Mouse (Mus musculus): Measurements from ENCODE around the gene Saal1. TPM values are rescaled to one million over a fixed set of nuclear protein-coding genes. Genes with fewer than 3 reads are reported as not detected.
"Not testable (repeated sequence)": the region's sequence is repeated elsewhere in the genome, so short reads cannot be mapped to it uniquely, and the experiment has no call there.

The Saal1 gene
- polyA plus RNA-seq, 1 experiment from 2014 or later: 35.1 TPM

GRCm38 (mm10) chr7:46650231-46650630, 60.2 kb downstream of the Saal1 start:
- not testable (repeated sequence) for H3K4me2 ChIP-seq (replicated peaks; ENCODE audit: low read depth, low read length); H3K27ac ChIP-seq (ENCODE audit: low read length); H3K4me1 ChIP-seq (ENCODE audit: control insufficient read depth, insufficient read depth, low read length); ATAC-seq (ENCODE audit: insufficient number of reproducible peaks, insufficient read depth, low FRiP score, low read depth); H3K9me3 ChIP-seq (ENCODE audit: control insufficient read depth, low read depth, low read length); H3K36me3 ChIP-seq (ENCODE audit: control insufficient read depth, insufficient read depth, low read length); H3K4me3 ChIP-seq (ENCODE audit: low read depth, low read length); H3K9ac ChIP-seq (replicated peaks; ENCODE audit: low read depth, low read length); H3K27me3 ChIP-seq (ENCODE audit: control insufficient read depth, insufficient read depth, low read length)
- 47% methylated on average over 5 of the region's 5 CpGs for WGBS

GRCm38 (mm10) chr7:46648431-46649140, 61.9 kb downstream of the Saal1 start:
- Histone ChIP-seq H3K4me2 (replicated peaks; ENCODE audit: low read depth, low read length) (no peak overlapping the region), H3K9ac (replicated peaks; ENCODE audit: low read depth, low read length) (no peak overlapping the region), H3K4me3 (ENCODE audit: low read depth, low read length) (no peak overlapping the region), H3K9me3 (ENCODE audit: control insufficient read depth, low read depth, low read length) (no peaks in the 10 kb centered on the region), H3K27me3 (ENCODE audit: control insufficient read depth, insufficient read depth, low read length) (no peaks in the 10 kb centered on the region), H3K36me3 (ENCODE audit: control insufficient read depth, insufficient read depth, low read length) (no peaks in the 10 kb centered on the region), H3K4me1 (ENCODE audit: control insufficient read depth, insufficient read depth, low read length) (no peaks in the 10 kb centered on the region), H3K27ac (ENCODE audit: low read length) (no peak overlapping the region)
- ATAC-seq (ENCODE audit: insufficient number of reproducible peaks, insufficient read depth, low FRiP score, low read depth): no peak
- WGBS: 61% methylated on average over 4 of the region's 4 CpGs

GRCm38 (mm10) chr7:46643172-46643571, 67.3 kb downstream of the Saal1 start:
- Histone ChIP-seq H3K36me3 (ENCODE audit: control insufficient read depth, insufficient read depth, low read length) (no peaks in the 10 kb centered on the region), H3K27me3 (ENCODE audit: control insufficient read depth, insufficient read depth, low read length) (no peaks in the 10 kb centered on the region), H3K4me3 (ENCODE audit: low read depth, low read length) (no peak overlapping the region), H3K27ac (ENCODE audit: low read length) (no peak overlapping the region), H3K4me1 (ENCODE audit: control insufficient read depth, insufficient read depth, low read length) (0 out of 2 replicates have a peak, but pooled peaks cover 4% of the 10 kb centered on the region), H3K9ac (replicated peaks; ENCODE audit: low read depth, low read length) (no peak overlapping the region), H3K9me3 (ENCODE audit: control insufficient read depth, low read depth, low read length) (no peaks in the 10 kb centered on the region), H3K4me2 (replicated peaks; ENCODE audit: low read depth, low read length) (no peak overlapping the region)
- ATAC-seq (ENCODE audit: insufficient number of reproducible peaks, insufficient read depth, low FRiP score, low read depth): no peak
- 90% methylated on average over 1 of the region's 1 CpGs for WGBS

GRCm38 (mm10) chr7:46640062-46640461, 70.4 kb downstream of the Saal1 start:
- H3K4me1 ChIP-seq (ENCODE audit: control insufficient read depth, insufficient read depth, low read length): 0 out of 2 replicates have a peak, but pooled peaks cover 4% of the 10 kb centered on the region
- H3K4me2 ChIP-seq (replicated peaks; ENCODE audit: low read depth, low read length): peak overlapping the region; percentile 91
- peak overlapping the region; percentile 10; the same call in 1 of the 2 replicates for H3K9ac ChIP-seq (replicated peaks; ENCODE audit: low read depth, low read length)
- no peak overlapping the region for H3K27ac ChIP-seq (ENCODE audit: low read length)
- H3K27me3 ChIP-seq (ENCODE audit: control insufficient read depth, insufficient read depth, low read length): no peaks in the 10 kb centered on the region
- no peak; the same call in 1 of the 2 replicates for ATAC-seq (ENCODE audit: insufficient number of reproducible peaks, insufficient read depth, low FRiP score, low read depth)
- no peaks in the 10 kb centered on the region for H3K36me3 ChIP-seq (ENCODE audit: control insufficient read depth, insufficient read depth, low read length)
- WGBS: 16% methylated on average over 17 of the region's 17 CpGs
- no peaks in the 10 kb centered on the region for H3K9me3 ChIP-seq (ENCODE audit: control insufficient read depth, low read depth, low read length)
- H3K4me3 ChIP-seq (ENCODE audit: low read depth, low read length): peak overlapping the region; percentile 64

- under 1% methylated on average over 30 of the region's 30 CpGs for WGBS
- peak within 1 kb of the TSS; percentile 71 for H3K9ac ChIP-seq (replicated peaks; ENCODE audit: low read depth, low read length)
- peak within 1 kb of the TSS; percentile 33; the same call in 1 of the 2 replicates for H3K27ac ChIP-seq (ENCODE audit: low read length)
- no peaks in the 10 kb centered on the region for H3K36me3 ChIP-seq (ENCODE audit: control insufficient read depth, insufficient read depth, low read length)
- peak; percentile 93 for ATAC-seq (ENCODE audit: insufficient number of reproducible peaks, insufficient read depth, low FRiP score, low read depth)
- 0 out of 2 replicates have a peak, but pooled peaks cover 4% of the 10 kb centered on the region for H3K4me1 ChIP-seq (ENCODE audit: control insufficient read depth, insufficient read depth, low read length)
- peak within 1 kb of the TSS; percentile 91 for H3K4me2 ChIP-seq (replicated peaks; ENCODE audit: low read depth, low read length)
- H3K9me3 ChIP-seq (ENCODE audit: control insufficient read depth, low read depth, low read length): no peaks in the 10 kb centered on the region
- H3K27me3 ChIP-seq (ENCODE audit: control insufficient read depth, insufficient read depth, low read length): no peaks in the 10 kb centered on the region
- H3K4me3 ChIP-seq (ENCODE audit: low read depth, low read length): peak within 1 kb of the TSS; percentile 64
Measured at GRCm38 (mm10) chr7:46639692-46640031, 70.8 kb downstream of the Saal1 start, which contains the start of gene Sergef. Sergef (minus strand) TSS chr7:46639807.

- peak overlapping the region; percentile 33; the same call in 1 of the 2 replicates for H3K27ac ChIP-seq (ENCODE audit: low read length)
- H3K9me3 ChIP-seq (ENCODE audit: control insufficient read depth, low read depth, low read length): no peaks in the 10 kb centered on the region
- H3K36me3 ChIP-seq (ENCODE audit: control insufficient read depth, insufficient read depth, low read length): no peaks in the 10 kb centered on the region
- peak overlapping the region; percentile 64 for H3K4me3 ChIP-seq (ENCODE audit: low read depth, low read length)
- 0 out of 2 replicates have a peak, but pooled peaks cover 4% of the 10 kb centered on the region for H3K4me1 ChIP-seq (ENCODE audit: control insufficient read depth, insufficient read depth, low read length)
- WGBS: 7% methylated on average over 32 of the region's 32 CpGs
- peak; percentile 24; the same call in 1 of the 2 replicates for ATAC-seq (ENCODE audit: insufficient number of reproducible peaks, insufficient read depth, low FRiP score, low read depth)
- H3K27me3 ChIP-seq (ENCODE audit: control insufficient read depth, insufficient read depth, low read length): no peaks in the 10 kb centered on the region
- H3K9ac ChIP-seq (replicated peaks; ENCODE audit: low read depth, low read length): peak overlapping the region; percentile 71
- peak overlapping the region; percentile 91 for H3K4me2 ChIP-seq (replicated peaks; ENCODE audit: low read depth, low read length)
Measured at GRCm38 (mm10) chr7:46638889-46639691, 71.4 kb downstream of the Saal1 start.

Other genes starting within 250 kb of the Saal1 start
- gene Sergef, start 70.9 kb downstream of the Saal1 start, polyA plus RNA-seq (2014; fragmentation: Nextera tagmentation; extraction: Ambion mirVana): 17.6 and 18.4 TPM in 2 replicates
- gene Tph1, start 38.1 kb downstream of the Saal1 start, polyA plus RNA-seq (2014; fragmentation: Nextera tagmentation; extraction: Ambion mirVana): 0.34 TPM in 1 of 2 replicates, not detected in the other
- gene Saa3, start 5.0 kb upstream of the Saal1 start, polyA plus RNA-seq (2014; fragmentation: Nextera tagmentation; extraction: Ambion mirVana): 0.77 TPM in 1 of 2 replicates, not detected in the other
- gene Saa4, start 21.9 kb upstream of the Saal1 start, polyA plus RNA-seq (2014; fragmentation: Nextera tagmentation; extraction: Ambion mirVana): not detected in 2 replicates
- 0.59 and 1.2 TPM in 2 replicates for gene Saa1, start 32.3 kb upstream of the Saal1 start, polyA plus RNA-seq (2014; fragmentation: Nextera tagmentation; extraction: Ambion mirVana)
- not detected in 2 replicates for gene Saa2, start 41.1 kb upstream of the Saal1 start, polyA plus RNA-seq (2014; fragmentation: Nextera tagmentation; extraction: Ambion mirVana)
- 23.6 and 24.3 TPM in 2 replicates for gene Hps5, start 85.4 kb upstream of the Saal1 start, polyA plus RNA-seq (2014; fragmentation: Nextera tagmentation; extraction: Ambion mirVana)
- gene Gtf2h1, start 85.4 kb upstream of the Saal1 start, polyA plus RNA-seq (2014; fragmentation: Nextera tagmentation; extraction: Ambion mirVana): 40.8 and 47.8 TPM in 2 replicates
- gene Ldha, start 130.8 kb upstream of the Saal1 start, polyA plus RNA-seq (2014; fragmentation: Nextera tagmentation; extraction: Ambion mirVana): 1,645 and 1,742 TPM in 2 replicates
- gene Ldhc, start 150.5 kb upstream of the Saal1 start, polyA plus RNA-seq (2014; fragmentation: Nextera tagmentation; extraction: Ambion mirVana): 0.24 TPM in 1 of 2 replicates, not detected in the other
- gene Tsg101, start 209.3 kb upstream of the Saal1 start, polyA plus RNA-seq (2014; fragmentation: Nextera tagmentation; extraction: Ambion mirVana): 169 and 179 TPM in 2 replicates
- 13.1 and 13.4 TPM in 2 replicates for gene Uevld, start 247.8 kb upstream of the Saal1 start, polyA plus RNA-seq (2014; fragmentation: Nextera tagmentation; extraction: Ambion mirVana)